Mouse (Mus musculus) forelimb bud, embryonic 11.5 days (tissue): ENCODE data around the gene Gm42906.

ENCODE experiments used
- DNase-seq: peaks from one replicate; pipeline ENCODE4 v3.0.0-alpha.2; 2012; ENCODE audit warnings: low read depth, low spot score

The Gm42906 gene

GRCm38 (mm10) chr5:151110461-151110908 is 317.5 kb downstream of the Gm42906 start:
- no peak for DNase-seq

DNA sequence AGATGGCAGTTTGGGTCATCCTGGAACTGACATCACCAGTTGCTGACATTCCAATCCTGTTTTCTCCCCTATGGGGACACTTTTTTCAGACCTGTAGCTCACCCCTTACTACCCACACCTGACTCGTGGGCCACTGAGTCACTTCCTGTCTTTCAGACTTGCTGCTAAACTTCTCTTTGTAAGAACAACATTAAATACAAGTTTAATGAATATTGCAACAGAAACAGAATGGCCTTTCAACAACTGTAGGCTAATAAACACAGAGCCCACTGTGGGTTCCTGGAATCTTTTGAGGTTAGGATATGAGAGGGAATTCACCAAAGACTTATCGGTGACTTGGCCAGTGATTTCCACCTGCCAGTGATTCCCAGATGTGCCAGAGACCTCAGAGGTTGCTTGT is 318.1 kb downstream of the Gm42906 start:
- DNase-seq, result no peak

- no peak for DNase-seq
Observed at GRCm38 (mm10) chr5:151108955-151109354, 319.0 kb downstream of the Gm42906 start.

DNA sequence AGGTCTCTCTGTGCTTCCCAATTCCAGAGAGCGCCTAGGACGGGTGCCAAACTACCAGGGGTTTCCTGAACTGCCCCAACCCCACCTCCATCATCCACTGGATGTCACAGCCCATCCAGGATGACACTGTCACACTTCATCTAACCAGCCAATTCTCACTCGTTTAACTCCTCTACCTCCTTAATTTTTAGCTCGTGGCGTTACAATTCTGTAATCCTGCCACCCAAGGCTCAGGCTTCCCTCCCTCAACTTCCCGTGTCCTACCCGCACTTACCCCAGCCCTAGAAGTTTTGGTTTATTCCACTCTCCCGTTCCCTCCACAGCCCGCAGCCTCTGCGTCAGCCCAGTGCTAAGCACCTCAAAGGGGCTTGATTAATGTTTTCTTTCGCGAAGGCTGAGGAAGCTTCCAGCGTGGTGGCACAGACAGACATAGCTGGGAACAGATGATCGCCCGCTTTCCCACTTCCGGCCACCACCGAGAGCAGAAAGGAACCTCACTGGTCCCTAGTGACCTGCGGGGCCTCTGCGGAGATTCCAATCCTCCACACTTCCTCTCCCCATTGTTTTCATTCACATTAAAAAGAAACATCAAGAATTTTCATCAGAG is 319.6 kb downstream of the Gm42906 start:
- DNase-seq, result no peak

DNA sequence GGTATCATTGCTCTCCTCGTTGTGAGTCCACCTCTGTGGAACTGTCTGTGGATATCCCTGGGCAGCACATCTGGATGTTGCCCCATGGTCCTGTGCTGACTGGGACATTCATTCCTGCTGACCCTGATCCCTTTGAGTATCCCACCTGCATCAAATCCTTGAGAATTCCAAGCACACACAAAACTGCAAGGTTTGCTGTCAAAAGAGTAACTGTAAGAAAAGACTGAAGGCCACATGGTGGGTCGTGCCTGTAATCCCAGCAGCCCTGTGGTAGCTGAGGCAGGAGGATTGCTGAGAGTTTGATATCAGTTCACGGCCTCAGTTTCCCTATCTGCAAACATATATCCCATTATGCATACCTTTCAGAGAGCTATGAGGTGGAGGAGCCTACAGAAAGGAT is 321.1 kb downstream of the Gm42906 start:
- no peak for DNase-seq

- no peak for DNase-seq
Observed at GRCm38 (mm10) chr5:151105054-151105971, 322.6 kb downstream of the Gm42906 start.

- no peak for DNase-seq
Observed at GRCm38 (mm10) chr5:151104354-151105053, 323.5 kb downstream of the Gm42906 start.

DNA sequence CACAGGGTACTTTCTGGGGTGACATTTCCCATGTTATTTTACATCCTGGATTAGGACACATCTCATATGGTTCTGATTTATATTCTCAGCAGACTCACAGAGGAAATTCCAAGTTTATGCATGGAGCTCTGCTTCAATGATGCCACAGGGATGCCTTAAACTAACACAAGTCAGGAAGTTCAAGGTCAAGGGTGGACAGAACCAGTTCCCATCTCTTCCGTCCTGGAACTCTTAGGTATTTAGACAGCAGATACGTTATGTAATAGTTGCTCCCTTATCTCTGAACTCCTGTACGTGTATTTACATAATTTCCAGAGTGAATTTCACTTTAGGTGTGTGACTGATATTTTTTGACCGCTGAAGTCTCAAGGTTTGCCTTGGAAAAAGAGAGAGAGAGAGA is 324.7 kb downstream of the Gm42906 start:
- no peak for DNase-seq

- no peak for DNase-seq
Observed at GRCm38 (mm10) chr5:151102262-151102661, 325.7 kb downstream of the Gm42906 start.

GRCm38 (mm10) chr5:151096012-151096411 is 332.0 kb downstream of the Gm42906 start:
- DNase-seq, result no peak

DNA sequence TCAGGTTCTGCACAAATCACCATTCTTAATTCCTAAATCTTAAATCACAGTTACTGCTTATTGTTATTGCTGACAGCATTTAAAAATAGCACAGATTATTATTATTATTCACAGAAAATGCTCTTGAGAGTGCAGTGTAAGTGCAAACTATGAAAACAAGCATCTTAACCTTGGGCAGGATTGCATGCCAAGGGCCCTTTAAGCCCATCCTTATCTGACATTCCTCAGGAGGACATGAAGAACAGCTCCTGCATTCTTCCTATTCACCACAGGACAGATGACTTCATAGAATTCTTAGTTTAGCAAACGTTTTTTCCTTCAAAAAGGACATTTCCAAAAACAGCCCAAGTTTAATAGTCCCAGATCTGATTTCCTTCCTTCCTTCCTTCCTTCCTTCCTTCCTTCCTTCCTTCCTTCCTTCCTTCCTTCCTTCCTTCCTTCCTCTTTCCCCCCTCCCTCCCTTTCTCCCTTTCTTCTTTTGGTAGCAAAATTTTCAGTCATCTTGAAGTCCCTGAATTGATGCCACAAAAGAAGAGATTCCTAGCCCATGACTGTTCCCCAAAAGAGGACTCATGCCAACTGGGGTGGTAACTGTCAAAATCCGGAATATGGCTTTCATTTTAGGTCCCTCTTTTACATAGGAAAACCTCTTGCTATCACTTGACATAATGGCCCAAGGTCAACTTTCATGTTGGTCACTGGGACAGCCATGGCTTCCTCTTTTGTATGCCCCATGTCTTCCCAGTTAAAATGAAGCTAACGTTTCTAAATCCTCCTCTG is 334.9 kb downstream of the Gm42906 start:
- no peak for DNase-seq

DNA sequence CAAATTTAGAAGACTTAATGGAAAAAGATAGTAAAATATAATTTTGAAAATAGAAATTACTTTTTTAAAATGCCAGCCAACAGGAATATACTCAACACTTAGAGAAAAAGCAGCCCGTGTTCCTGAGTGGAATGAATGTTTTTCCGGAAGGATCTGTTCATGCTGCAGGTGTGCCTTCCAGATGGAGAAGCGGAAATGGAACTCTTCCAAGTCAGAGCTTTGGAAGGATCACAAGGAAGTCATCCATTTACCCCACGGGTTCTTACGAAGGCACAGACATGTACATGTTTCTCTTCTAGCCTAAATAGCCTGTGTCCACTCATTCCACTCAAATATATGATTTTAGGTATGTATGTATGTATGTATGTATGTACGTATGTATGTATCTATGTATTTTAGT is 337.0 kb downstream of the Gm42906 start:
- no peak for DNase-seq

- DNase-seq, result no peak
Observed at GRCm38 (mm10) chr5:151089201-151089600, 338.8 kb downstream of the Gm42906 start.

DNA sequence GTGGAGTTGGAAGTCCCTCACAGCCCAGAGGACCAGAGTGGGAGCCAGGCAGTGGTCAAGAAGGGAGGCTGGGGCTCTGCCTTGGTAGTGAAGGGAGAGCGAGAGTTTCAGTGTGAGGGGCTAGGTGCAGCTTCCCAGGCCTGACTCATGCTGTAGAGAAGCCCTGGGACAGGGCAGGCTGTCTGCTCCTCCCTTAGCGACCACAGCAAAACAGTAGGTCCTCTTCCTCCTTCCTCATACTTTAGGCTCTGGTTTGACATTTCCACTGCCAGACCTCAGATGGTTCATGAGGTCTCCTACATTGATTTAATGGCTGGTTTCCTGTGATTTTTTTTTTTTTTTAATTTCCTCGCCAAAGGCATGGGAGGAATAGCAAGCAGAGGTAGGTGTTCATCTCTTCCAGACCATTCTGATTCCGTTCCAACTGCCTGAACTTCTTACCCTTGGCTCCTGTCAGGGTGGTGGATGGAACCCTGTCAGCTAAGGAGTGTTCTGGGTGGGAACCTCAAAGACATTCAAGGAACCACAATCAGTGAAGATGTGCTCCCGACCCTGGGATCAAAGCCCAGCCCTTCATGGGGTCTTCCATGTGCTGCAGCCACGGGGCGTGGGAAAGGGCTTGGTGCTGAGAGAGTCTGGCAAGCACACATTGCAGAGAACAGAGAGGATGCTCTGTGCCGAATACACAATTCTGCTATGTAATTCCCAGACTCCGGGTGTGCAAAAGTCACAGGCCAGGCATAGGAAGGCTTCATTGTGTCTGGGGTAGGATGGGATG is 341.3 kb downstream of the Gm42906 start:
- no peak for DNase-seq

GRCm38 (mm10) chr5:151085749-151086148 is 342.2 kb downstream of the Gm42906 start:
- DNase-seq, result no peak

- no peak for DNase-seq
Observed at GRCm38 (mm10) chr5:151080276-151080675, 347.7 kb downstream of the Gm42906 start.

- DNase-seq, result no peak
Observed at GRCm38 (mm10) chr5:151077953-151078352, 350.0 kb downstream of the Gm42906 start.

DNA sequence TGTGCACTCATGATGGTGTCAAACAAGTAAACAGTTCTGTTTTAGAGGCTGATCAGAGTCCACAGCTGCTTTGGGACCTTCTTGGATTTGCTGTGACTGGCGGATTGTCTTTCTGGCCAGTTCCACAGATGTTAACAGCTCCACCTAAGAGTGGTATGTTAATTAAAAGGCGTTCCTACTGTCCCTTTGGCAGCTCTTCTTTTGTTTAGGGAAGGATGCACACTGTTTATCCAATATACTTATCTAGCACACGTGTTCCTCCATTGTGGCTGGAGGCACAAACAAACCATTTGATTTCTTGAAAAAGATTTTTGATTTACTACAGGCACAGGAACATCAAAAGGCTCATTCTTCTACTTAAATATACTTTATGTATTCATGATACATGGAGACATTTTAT is 351.0 kb downstream of the Gm42906 start:
- DNase-seq, result no peak

DNA sequence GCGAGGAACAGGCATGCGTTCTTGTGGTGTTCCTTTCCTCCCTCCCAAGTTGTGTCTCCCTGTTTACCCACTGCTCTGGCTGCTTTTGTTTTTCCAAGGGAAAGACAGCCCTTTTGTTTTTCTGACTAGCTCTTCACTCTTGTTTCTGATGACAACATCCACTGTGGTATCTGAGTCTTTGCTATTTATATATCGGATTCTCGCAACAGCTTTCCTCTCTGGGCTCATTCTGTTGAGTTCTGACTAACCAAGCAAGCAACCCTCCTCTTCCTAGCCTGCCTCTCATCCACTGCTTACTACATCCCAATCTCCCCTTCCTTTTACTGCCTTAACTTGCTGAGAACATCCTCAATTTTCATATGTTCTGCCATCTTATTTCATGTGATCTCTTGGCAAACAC is 353.7 kb downstream of the Gm42906 start:
- DNase-seq, result no peak

- DNase-seq, result no peak
Observed at GRCm38 (mm10) chr5:151071430-151071829, 356.5 kb downstream of the Gm42906 start.

- peak; percentile 62 for DNase-seq
Observed at GRCm38 (mm10) chr5:151070896-151071295, 357.1 kb downstream of the Gm42906 start.
